Mouse (Mus musculus) left cerebral cortex, adult 6 months (tissue): Measurements from ENCODE around the gene Il18r1. TPM values are rescaled to one million over a fixed set of nuclear protein-coding genes. Genes with fewer than 3 reads are reported as not detected.

ENCODE experiments used
- long read RNA-seq, 2 experiments: library from polyadenylated mRNA; unstranded; transcript quantifications; one replicate each; pipeline ENCODE4 v2.0.0; 2019 to 2020
- polyA plus RNA-seq: library from polyadenylated mRNA; unstranded; fragments of <200 nt; fragmentation: Nextera tagmentation; gene quantifications from 2 replicates; pipeline ENCODE4 v1.2.3, GENCODE M21; 2021

Gene Il18r1
- not detected in 2 replicates for polyA plus RNA-seq
- long read RNA-seq, experiment 1, result 0 reads
- long read RNA-seq, experiment 2, result 0 reads

DNA sequence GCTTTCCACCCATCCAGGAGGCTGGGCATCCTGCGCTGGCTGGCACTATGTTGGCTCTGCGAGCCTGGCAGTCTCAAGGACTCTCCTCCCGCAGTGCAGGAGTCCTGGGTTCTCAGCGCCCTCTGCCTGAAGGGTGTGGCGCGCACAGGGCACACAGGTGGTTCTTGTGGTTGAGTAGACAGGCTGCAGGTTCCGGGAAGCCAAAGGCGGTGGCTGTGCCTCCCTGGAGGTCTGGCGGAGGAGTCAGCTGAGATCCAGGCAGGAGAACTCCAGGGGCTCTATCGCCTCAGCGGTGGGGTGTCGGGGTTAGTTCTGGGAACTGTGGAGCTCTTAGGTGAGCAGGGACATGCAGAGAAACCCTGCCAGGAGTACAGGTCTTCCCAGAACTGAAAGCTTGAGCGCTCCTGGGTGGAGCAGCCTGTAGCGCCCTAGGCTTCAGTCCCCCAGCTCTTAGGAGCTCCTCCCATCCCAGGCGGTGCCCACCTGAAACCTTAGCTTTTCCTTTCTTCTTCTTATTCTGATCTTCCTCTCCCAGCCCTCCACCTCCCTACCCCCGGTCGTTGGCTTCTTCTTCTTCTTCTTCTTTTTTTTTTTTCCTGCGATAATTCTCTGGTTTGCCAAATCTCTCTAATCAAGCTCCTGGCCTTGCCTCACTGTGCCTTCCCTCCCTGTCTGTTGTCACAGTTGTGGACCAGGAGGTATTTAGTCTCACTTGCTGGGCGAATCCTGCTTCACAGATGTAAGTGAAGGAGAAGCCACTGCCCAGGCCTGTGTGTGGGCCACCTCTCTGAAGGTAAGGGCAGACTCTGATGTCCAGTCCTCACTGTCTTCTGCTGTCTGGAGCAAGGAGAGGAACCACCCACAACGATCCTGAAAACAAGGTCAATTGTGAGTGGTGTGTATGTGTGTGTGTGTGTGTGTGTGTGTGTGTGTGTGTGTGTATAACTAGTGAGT, at the start of gene Il18r1:
Gene Il18r1, plus strand, starts transcription at position 76 of the 954 bp plus-strand sequence.

DNA sequence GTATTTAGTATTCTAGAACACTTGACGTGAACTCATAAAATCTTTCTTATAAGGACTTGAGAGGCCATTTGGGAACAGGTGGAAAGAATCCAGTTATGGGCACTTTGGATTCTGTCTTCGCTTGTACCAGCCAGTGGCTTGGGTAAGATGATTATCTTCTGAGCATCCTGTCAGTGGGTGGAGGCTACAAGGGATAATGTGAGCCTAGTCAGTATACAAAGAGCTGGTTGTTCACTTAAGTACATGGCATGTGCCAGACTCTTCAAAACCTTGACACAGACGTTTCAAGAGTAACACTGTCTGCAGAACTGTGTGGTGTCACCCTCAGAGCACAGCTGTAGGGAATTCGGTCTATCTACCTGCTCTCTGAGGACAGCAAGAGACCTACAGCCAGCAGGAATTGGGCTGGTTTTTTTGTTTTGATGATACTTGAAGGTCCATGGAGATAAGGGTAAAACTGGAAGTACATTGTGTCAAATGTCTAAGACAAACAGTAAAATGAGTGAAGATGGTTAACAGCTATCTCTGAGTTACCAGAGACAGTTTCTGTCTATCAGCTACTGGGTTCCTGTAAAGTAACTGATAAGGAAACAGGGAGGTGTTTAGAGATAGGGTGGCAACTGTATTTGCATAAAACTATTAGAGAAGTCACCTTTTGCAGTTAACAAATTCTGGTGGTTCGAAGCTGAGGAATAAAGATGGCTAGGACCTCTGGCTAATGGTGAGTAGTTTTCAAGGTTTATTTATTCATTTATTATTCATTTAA, 36.3 kb upstream of the Il18r1 start, which contains the start of gene Il1rl1:
Gene Il1rl1, plus strand, starts transcription at position 661 of the 766 bp plus-strand sequence.

DNA sequence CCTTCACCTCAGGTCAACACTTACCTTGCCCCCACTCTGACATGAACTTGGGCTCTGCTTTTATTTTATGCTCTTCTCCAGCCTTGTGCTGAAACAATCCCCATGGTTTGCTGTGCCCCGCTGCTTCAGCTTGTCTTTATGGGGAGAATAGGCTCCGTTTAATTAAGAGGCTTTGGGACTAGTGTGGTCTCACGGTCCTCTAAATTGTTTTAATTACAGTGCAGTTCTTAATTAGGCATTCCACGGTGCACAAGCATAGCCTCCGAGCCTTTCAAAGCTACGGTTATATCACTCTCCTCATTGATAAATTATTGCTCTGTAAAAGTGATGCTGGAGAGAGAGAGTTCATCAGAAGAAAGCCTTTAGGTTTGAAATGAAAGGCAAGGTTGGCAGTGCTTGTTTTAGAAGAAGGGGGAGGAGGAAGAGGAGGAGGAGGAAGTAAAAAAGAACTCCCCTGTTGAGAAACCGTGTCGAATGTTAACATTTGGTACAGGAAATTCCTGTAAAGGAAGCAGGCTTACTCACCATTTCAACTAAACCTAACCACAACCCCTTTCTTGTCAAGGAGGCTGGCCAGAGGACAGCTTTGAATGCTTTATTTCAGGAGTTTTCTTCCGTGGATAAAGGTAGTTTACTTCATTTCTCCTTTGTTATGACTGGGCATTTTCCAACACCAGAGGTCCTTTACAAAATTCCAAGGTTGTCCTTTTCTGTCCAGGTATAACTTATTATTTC, 49.7 kb downstream of the Il18r1 start, which contains the start of gene Il18rap:
Gene Il18rap, plus strand, starts transcription at position 512 of the 735 bp plus-strand sequence.

Other genes starting within 250 kb of the Il18r1 start
- 0.37 and 0.45 TPM in 2 replicates for gene Il1r1, start 240.5 kb upstream of the Il18r1 start, polyA plus RNA-seq
- 0.41 and 0.50 TPM in 2 replicates for gene Il1rl2, start 140.9 kb upstream of the Il18r1 start, polyA plus RNA-seq
- gene Il1rl1, start 36.0 kb upstream of the Il18r1 start, polyA plus RNA-seq, result 0.10 TPM in 1 of 2 replicates, not detected in the other
- not detected in 2 replicates for gene Il18rap, start 49.8 kb downstream of the Il18r1 start, polyA plus RNA-seq
- 0.15 and 0.32 TPM in 2 replicates for gene Slc9a4, start 114.5 kb downstream of the Il18r1 start, polyA plus RNA-seq
- gene Slc9a2, start 215.0 kb downstream of the Il18r1 start, polyA plus RNA-seq, result 0.82 and 0.93 TPM in 2 replicates